Mouse (Mus musculus) kidney, postnatal 14 days (tissue): ENCODE results near the gene Olfr860.
"Not testable (repeated sequence)": the region's sequence is repeated elsewhere in the genome, so short reads cannot be mapped to it uniquely, and the experiment has no call there.

ENCODE experiments used
- DNase-seq: peaks from one replicate; pipeline ENCODE4 v3.0.0; 2022; ENCODE audit warnings: mixed read lengths

Gene Olfr860

GRCm38 (mm10) chr9:19849647-19850046, at the start of gene Olfr860:
Gene Olfr860, minus strand, starts transcription at chr9:19849747.
- no peak for DNase-seq

GRCm38 (mm10) chr9:19887904-19888303, 38.4 kb upstream of the Olfr860 start, which contains the start of gene Olfr862:
Gene Olfr862, minus strand, starts transcription at chr9:19888004.
- DNase-seq: no peak

- not testable (repeated sequence) for DNase-seq
These were observed 44.9 kb downstream of the Olfr860 start, which contains the start of gene Olfr859 for GRCm38 (mm10) chr9:19804606-19805005. Gene Olfr859, plus strand, starts transcription at chr9:19804906.

GRCm38 (mm10) chr9:19803000-19803399, 46.5 kb downstream of the Olfr860 start:
- no peak for DNase-seq
